Mouse (Mus musculus) left cerebral cortex, postnatal 14 days (tissue): ENCODE results near the gene Ism2. TPM values are rescaled to one million over a fixed set of nuclear protein-coding genes. Genes with fewer than 3 reads are reported as not detected.
"Not testable (repeated sequence)": the region's sequence is repeated elsewhere in the genome, so short reads cannot be mapped to it uniquely, and the experiment has no call there.

Experiments used
- DNase-seq, 2 experiments: peaks; one replicate each; pipeline ENCODE4 v3.0.0; 2021 to 2022; ENCODE audit warnings: low spot score in 2 of 2, mixed read lengths in 1 of 2
- intact Hi-C: fragments of 180-260 bp; cut with DNase I; formaldehyde crosslinking; loops from one replicate; pipeline ENCODE4 v1.15.1; 2025
- total RNA-seq, 2 experiments: library from RNA; stranded (reverse); gene quantifications; 2 replicates each; pipeline ENCODE4 v1.2.3; 2021

The Ism2 gene
- total RNA-seq, 2 experiments from 2014 or later = 0.47 to 0.48 TPM

DNA sequence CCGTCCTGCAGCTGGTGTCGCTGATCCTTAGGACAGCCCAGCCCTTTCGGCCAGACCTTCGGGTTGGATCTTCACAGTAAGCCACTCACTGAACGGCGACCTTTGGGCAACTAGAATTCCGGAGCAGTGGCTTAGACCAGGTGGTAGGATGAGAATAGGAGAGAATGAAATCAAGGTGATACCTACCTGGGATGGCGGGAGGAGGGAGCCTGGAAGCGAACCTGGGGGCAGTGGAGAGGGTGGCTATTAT is 861 bp upstream of the Ism2 start:
- DNase-seq = no peak
- intact Hi-C loops = no loop called here

DNA sequence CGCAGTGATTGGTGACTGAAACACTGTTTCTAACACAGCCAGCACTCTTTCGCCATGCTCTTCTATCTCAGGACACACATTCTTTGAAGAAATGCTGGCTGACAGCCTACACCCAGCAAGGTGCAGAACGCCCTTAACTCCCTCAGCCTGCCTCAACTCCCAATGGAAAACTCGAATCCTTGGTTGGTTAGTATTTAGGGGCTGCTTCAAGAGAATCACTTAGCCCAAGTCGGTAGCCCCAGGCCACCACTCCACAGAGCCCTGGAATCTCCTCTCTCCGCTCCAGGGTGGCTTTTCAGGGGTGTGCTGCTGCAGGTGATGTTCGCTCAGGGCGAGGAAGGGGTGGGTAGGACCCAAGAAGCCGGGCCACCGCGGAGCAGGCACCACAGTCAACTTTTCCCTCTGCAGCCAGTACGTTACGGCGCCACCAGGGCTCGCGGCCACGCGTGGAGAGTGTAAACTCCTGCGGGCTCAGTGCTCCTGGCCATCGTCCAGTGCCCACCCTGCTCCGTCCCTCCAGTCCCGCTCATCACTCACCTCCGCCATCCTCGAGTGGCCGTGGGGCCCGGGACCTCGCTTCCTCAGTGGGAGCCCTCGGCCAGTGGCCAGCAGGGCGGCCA is 358 bp downstream of the Ism2 start:
- intact Hi-C loops = no loop called here
- DNase-seq = no peak

DNA sequence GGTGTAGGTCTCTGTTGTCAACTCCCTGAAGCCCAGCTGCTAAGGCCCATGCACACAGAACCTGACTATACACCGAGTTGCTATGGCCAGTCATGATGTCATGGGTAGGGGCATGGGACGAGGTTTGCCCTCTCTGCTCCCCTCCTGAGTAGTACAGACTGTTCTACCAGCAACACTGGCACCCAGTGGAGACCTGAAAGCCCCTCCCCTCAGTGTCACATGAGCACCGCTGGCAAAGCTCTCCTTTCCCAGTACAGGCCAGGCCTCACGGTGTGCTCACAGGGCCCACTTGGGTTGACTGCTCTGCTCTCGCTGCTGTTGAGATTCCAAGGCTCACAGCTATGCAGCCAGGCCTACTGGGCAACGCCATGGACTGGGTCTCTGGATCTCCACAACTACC is 5.6 kb downstream of the Ism2 start:
- intact Hi-C loops = no loop called here
- DNase-seq = no peak

DNA sequence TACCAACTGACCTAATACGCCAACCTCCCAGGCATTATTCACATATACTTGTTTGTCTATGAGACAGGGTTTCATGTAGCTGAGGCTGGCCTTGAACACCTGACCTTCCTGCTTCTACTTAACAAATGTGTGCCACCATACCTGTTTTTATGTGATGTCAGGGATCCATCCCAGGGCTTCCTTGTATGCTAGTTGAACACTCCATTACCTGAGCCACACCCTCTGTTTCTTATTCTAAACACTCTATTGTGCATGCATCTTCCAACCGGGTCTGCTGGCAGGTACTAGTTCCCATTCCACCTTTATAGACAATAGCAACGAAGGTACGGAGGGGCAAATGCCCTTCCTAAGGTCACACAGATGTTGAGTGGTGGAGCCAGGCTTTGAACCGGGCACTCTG is 10.4 kb downstream of the Ism2 start:
- no peak for DNase-seq
- intact Hi-C loops = no loop called here

DNA sequence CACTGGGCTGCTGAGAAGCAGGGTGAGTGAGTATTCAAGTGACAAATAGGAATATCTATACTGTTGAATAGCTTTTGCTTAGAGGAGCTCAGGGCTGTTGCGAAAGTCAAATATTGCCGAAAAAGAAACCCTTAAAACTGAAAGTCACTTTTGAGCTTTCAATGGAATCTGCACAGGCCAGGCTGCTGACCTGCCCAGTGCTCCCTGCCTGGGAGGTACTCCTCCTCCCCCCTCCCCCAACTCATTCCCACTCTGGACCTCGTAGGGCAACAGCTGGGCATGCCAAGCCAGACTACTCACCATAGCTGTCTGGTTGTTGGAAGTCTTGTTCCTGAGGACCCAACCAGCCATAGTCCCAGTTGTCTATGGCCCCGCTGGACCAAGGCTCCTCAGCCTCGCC is 14.8 kb downstream of the Ism2 start:
- intact Hi-C loops = no loop called here
- DNase-seq = no peak

DNA sequence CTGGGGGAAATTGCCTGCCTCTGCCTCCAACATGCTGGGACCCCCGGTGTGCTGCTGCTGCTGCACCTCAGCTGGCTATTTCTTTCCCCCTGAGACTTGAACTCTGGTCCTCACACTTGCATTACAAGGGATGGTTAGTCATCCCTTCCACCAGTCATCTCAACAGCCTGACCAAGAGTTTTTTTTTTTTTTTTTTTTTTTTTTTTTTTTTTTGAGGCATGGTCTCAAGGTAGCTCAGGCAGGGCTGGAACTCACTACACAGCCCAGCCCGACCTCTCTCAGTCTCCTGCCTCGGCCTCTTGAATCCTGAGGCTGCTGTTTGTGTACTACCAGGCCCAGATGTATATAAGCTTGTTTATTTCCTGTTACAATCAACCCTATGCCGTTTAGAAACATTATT is 15.2 kb downstream of the Ism2 start:
- no peak for DNase-seq
- intact Hi-C loops = no loop called here

DNA sequence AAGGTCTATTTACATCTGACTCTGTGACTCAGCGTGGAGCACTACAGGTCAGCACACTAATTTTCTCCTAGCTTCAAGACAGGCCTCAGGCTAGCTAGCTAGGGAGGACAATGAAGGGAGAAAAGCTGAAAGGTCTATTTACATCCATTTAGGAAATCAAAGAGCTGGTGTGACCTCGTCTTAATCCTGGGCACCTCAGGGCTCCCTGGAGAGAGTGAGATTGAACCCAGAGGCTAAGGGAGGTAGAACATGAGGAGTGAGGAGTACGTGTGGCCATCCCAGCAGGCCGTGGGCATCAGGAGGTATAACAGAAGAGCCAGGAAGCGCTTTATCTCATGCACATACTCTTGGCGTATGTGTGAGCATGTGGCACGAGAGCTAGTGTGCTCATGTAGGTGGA is 15.8 kb downstream of the Ism2 start:
- intact Hi-C loops = no loop called here
- no peak for DNase-seq

DNA sequence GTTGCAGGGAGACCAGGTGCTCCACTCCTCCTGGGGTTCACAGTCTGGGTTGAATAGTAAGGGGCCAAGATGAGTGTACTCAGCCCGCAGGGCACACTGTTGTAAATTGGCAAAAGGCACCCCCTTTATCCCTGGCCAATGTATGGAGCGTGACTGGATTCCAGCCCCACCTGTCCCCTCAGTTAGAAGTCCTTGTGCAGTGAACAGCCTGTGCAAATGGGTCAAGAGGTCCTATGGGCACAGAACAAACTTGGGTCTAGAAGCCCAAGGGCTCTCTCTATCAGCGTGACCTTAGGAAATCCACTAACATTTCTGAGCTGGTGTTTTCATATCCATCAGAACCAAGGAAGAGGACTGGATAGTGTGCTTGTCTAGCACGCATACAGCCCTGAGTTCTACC is 16.8 kb downstream of the Ism2 start:
- intact Hi-C loops = no loop called here
- no peak for DNase-seq

DNA sequence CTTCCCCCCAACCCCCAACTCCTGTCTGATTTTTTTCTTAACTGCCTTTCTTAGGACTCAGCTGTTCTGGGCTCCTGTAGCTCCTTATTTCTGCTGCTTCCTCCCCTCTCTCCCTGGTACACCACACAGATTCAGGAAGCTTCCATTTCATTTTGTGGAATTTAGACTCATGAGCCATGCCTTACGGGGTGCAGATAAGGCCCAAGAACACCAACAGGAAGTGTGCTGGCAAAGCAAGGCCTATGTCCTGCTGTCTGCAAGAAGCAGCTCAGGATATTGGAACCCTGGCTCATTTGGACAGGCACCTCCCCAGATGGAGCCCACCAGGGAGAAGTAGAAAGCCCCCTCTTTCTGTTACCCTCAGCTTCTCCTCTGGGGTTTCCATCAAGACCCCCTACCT is 17.7 kb downstream of the Ism2 start:
- intact Hi-C loops = no loop called here
- DNase-seq = no peak

DNA sequence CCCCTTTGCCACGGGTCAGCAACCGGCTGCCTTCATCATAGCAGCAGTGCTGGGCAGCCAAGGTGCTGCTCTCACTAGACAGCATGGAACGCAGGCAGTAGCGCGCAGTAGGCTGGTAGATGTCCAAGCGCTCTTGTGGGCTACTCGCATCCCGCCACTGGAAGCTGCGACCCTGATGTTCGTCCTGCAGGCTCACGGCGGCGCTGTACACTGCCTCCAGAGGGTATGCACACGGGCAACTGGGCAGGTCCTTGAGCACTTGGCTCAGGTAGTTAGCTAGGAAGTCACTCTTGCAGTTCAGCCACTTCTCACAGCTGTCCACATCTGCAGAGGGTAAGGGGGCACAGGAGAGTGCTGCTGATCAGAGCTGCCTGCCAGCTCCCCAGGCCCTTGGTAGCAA is 19.6 kb downstream of the Ism2 start:
- intact Hi-C loops = no loop called here
- DNase-seq = no peak

DNA sequence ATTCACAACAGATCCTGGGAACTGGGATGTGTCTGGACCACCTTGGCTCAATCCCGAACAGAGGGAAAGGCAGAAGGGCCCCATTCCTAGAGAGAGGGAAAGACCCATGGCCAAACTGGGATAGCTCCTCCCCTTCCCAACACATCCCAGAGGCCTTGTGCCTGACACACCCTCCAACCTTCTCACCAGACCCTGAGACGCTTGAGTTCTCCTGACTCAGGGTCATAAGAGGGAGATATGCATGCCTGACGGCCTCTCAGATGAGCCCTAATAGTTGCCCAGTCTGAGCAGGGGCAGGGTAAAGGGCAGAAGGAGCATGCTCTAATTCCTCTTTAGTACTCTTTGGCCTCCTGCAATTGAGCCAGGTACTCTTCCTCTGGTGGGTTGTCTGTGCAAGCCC is 20.2 kb downstream of the Ism2 start:
- no peak for DNase-seq
- intact Hi-C loops = no loop called here

DNA sequence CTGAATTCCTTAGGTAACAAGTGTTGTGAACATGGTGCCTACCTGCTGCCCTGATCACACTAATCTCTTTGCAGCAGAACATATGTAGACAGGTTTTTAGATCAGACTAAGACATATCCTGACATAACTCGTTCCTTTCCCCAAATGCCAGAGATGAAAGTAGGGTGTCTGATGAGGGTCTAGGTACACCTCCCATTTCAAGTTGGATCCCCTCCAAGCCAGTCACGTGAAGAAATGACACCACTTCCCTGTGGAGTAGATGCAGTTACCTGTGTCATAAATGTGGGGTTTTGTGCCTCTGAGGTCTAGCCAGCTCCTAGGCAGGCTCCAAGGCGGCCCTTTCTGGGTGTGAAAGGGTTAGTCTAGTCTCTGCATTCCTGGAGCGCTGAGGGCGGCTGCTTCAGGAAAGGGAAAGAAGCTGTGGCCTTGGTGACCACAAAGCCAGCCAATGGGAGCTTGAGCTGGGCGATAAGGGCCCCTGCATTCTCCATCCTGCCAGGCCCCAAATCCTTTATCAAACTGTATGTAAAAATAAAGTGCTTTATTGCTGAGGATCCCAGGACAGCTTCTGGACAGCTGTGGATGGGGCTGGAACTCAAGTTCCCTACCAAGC is 21.3 kb downstream of the Ism2 start:
- intact Hi-C loops = no loop called here
- DNase-seq = no peak

DNA sequence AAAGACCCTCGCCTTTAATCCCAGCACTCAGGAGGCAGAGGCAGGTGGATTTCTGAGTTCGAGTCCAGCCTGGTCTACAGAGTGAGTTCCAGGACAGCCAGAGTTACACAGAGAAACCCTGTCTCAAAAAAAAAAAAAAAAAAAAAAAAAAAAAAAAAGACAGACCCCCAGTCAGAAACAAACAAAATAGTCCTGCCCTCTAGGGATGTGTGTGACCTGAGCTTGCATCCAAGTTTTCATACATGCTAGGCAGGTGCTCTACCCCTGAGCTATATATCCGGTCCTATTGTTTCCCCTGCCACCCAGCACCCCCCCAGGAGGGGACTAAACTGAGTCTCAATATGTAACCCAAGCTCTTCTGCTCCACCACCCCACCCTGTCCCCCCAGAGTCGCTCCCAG is 22.3 kb downstream of the Ism2 start:
- intact Hi-C loops, DNase-seq: not testable (repeated sequence)

DNA sequence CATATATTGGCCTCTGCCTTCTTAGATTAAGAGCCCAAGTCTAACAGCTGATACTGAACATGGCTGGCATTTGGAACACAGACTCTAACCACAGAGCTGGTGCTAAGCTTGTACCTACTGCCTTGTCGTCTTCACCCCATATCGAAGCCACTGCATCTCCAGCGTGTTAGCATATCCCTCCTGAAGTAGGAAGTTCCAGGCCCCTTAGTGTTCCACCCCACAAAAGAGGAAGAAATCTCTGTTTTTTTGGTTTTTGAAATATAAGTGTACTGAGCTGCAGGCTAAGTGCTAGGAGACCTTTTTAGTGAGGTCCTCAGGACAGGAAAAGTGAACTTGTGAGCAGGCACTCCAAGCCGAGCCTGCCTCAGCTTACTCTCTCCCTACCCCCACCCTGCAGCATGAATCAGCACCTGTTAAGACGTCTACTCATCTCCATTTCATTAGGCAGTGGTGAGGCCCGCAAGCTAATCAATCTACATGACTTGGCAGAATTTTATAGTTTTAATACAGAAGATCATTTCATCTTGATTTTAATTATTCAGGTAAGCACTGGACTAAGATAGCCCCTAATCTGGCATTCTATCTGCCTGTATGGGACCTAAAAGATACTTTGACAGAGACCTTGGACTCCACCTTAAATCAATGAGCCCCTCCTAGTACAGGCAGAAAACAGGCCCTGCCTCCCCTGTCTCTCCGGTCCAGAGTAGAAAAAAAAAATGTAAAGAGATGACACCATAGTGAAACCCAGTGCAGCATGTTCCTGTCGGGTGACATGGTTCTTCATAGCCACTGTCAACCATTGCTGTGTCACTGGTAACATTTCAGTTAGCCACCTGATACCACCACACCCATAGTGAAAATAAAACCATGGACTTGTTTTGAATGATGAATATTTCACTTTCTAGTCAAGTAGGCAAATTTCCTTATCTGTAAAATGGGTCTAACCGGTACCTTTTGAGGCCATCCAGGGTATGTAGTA is 24.4 kb downstream of the Ism2 start:
- intact Hi-C loops = no loop called here
- DNase-seq = no peak

DNA sequence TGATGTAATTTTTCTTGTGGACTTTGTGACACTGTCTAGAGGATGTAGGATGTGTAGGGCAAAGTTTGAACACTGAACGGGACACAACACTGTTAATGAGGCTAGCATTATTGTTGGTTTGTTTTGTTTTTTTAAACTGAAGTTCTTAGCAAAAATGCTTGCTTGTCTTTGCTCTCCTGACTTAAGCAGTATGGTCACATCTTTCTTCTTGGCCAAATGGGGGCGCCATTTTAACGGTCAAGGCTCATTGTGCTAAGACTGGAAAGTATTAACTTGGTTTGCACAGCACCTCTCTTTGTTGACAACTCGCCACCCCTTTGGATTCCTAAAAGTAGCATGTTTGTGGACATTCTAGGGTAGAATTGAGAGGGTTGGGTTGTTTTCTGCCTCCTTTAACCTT is 31.8 kb downstream of the Ism2 start:
- intact Hi-C loops = loop anchor here (2.0 kb wide), 1 partner anchor 65 kb away; no protein-coding TSS in a partner anchor
- DNase-seq = peak; percentile 23 to 30

DNA sequence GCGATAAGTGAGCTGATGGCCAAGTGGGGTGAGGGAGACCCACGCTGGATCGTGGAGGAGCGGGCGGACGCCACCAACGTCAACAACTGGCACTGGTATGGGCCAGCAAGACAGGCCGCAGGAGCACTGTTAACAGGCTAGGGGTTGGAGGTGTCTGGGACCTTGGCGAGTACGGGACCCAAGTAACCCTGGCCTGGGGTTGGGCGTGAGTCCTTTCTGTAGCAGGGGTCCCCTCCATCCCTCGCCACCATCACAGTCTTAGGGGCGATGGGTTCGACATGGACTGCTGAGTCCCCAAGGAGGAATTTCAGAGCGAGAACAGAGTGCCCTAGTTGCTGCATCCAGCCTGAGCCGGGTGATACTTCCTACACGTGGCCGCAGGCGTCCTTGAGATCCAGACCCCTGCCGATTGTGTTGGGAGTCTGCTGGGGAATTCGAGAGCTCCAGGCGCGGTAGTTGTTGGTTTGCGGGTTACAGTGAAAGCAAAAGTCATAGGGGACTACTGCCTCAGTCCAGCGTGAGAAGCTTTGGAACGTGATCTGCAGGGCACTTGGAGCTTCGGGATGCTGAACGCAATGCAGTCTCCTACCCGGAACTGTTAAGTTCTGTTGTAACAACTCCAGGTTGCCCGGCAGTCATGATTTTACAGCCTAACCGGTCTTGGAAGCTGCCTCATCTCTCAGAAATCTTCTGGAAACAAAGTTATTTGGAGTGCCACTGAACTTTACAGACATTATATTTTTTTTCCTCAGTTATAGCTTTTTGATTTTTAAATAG is 32.5 kb downstream of the Ism2 start:
- DNase-seq = no peak
- intact Hi-C loops = loop anchor here (2.0 kb wide), 1 partner anchor 66 kb away; no protein-coding TSS in a partner anchor

DNA sequence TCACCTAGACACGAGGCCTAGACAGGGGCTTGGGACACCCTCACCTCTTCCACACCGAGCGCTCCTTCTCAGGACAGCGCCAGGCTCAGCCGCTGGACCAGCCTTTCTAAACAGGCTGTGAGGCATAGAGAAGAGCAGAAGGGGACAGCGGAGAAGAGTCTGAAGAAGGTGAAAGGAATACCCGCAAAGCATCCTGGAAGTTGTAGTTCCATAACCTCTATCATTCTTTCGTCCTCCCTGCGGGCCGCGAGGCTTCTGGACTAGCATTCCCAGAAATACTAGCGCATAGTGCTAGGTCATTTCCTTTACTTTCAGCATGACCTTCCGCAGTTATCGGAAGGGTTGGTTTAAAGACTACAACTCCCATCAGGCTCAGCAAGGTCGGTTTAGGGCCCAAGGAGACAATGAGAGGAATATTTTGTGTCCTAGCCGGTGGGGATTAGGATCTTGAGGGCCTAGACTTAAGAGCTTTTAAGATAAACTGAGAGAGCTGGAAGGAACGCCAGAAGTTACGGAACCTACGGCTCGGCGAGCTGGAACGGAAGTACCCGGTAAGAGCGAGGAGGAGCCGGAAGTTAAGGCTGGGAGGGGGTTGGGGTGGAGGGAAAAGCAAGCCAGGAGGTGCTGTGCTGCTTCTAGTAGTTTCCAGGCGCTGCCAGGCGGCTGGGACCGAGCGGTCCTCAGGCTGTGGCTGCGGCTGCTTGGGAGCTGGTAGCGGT is 33.2 kb downstream of the Ism2 start, which contains the start of the genes Vipas39 and Ahsa1:
Vipas39 (minus strand) TSS at position 149 of the 719 bp plus-strand sequence.
Ahsa1 (plus strand) TSS at position 372 of the 719 bp plus-strand sequence.
- peak; percentile 92 to 97 for DNase-seq
- intact Hi-C loops = loop anchor here (2.0 kb wide), 1 partner anchor 67 kb away; no protein-coding TSS in a partner anchor

DNA sequence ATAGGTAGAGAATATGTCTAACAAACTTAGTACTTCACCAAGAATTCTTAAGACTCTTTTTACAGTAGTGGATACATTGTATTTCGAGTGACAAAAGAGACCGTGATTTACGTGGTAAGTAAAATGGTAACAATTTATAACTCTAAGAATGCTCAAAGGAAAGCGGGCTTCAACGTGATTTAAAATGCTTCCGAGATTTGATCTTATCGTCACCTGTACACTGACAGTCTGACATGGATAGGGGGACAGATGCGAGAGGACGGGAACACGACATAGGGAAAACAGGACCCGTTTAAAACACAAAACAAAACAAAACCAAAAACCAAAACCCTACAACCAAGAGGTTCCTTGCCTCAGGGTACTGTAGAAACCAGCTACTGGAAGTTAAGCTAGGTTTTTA is 34.1 kb downstream of the Ism2 start:
- DNase-seq = no peak
- intact Hi-C loops = no loop called here

DNA sequence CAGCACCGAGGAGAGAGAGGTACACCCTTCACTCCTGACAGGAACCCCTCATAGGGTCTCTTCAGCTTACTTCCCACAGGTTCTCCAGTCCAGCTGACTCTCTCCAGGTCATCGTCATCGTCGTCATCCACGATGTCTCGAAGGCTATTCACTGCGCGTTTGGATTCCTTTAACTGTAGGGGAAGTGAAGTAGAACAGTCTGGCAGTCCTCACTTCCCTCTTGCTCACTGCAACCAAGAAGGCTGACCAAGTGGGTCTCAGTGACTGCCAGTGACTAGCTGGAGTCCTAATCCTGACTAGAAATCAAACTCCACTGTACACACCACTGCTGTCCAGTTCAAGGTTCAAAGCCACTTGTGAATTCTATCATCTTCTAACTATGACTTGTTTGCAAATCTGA is 38.9 kb downstream of the Ism2 start:
- no peak for DNase-seq
- intact Hi-C loops = no loop called here
